24 mouse cellular contexts compared by ENCODE assay signal in genomic region chr7:57037861-57038421, GRCm38 (mm10).
A peak's percentile ranks its signal among the peaks of the same experiment; 100 is the strongest.
DNase-seq lines count a peak whose midpoint lies in the region; ATAC-seq and TF ChIP-seq lines count a peak whose summit lies in the region.
"Had no signal": no experiment of that assay in that cellular context is flagged by ENCODE, and none has a peak within 500 bp of the region (broad histone marks: within the 10 kb centered on the region; RNA-seq: fewer than 3 reads in every experiment).

No protein-coding gene starts in this region.

- ATAC-seq in embryonic facial prominence, embryonic 11.5 days (replicated peaks; ENCODE audit: insufficient number of reproducible peaks, low FRiP score, low TSS enrichment, low read depth): no peak
- no peak for ATAC-seq in hindbrain, postnatal 0 days
- ATAC-seq: CD4-positive, CD25-positive, alpha-beta regulatory T cell, adult 4 months; intestine, postnatal 0 days; Patski had no signal

- peak; percentile 6 for DNase-seq in embryonic facial prominence, embryonic 11.5 days (ENCODE audit: low spot score)
- DNase-seq in embryonic facial prominence, embryonic 10.5 days (ENCODE audit: low spot score): no peak
- peak; percentile 21 to 26 for DNase-seq in left cerebral cortex, postnatal 25 days (ENCODE audit: low spot score in 2 of 2)
- no peak for DNase-seq in left cerebral cortex, postnatal 4 days
- DNase-seq in brain, adult 2 months (ENCODE audit: low read depth, low spot score): peak; percentile 72
- DNase-seq in hindbrain, postnatal 0 days (ENCODE audit: low spot score): peak; percentile 58
- DNase-seq in adipocyte (ENCODE audit: low spot score): no peak
- no peak for DNase-seq in gastrocnemius, adult 2 months
- DNase-seq: adrenal gland, postnatal 25 days; cerebellum, adult 8-10 months; lung, postnatal 4 days; right cerebral cortex, adult 18-20 months; thymus, adult 18-20 months; thymus, postnatal 4 days had no signal

- no peak for TF ChIP-seq CTCF in hindbrain, postnatal 0 days (IDR thresholded peaks at IDR 0.05; ENCODE audit: low read depth)
- no peak for TF ChIP-seq CTCF in gastrocnemius, adult 2 months (IDR thresholded peaks at IDR 0.05)

- 21% methylated on average over 2 of the region's 2 CpGs for WGBS in embryonic facial prominence, embryonic 11.5 days
- WGBS in embryonic facial prominence, embryonic 10.5 days: 24% methylated on average over 2 of the region's 2 CpGs
- WGBS in hindbrain, postnatal 0 days: 19% methylated on average over 2 of the region's 2 CpGs

- H3K9me3 ChIP-seq in embryonic facial prominence, embryonic 11.5 days (replicated peaks; ENCODE audit: control insufficient read depth, low read length): no peaks in the 10 kb centered on the region
- no peaks in the 10 kb centered on the region for H3K9me3 ChIP-seq in embryonic facial prominence, embryonic 10.5 days
- H3K9me3 ChIP-seq in hindbrain, postnatal 0 days (ENCODE audit: low read length): no peaks in the 10 kb centered on the region
- H3K9me3 ChIP-seq: embryonic facial prominence, embryonic 13.5 days; heart, embryonic 10.5 days; hindbrain, embryonic 15.5 days; kidney, embryonic 15.5 days; lung, embryonic 15.5 days; midbrain, embryonic 12.5 days had no signal

- no peak overlapping the region for H3K9ac ChIP-seq in embryonic facial prominence, embryonic 11.5 days (replicated peaks; ENCODE audit: low read length)
- H3K9ac ChIP-seq in hindbrain, postnatal 0 days (replicated peaks; ENCODE audit: low read length): no peak overlapping the region
- H3K9ac ChIP-seq: embryonic facial prominence, embryonic 13.5 days; hindbrain, embryonic 15.5 days; kidney, embryonic 15.5 days; liver, embryonic 14.5 days; lung, embryonic 15.5 days; midbrain, embryonic 12.5 days had no signal

- H3K27me3 ChIP-seq in embryonic facial prominence, embryonic 11.5 days (ENCODE audit: control insufficient read depth, insufficient read depth, low read length): no peaks in the 10 kb centered on the region
- H3K27me3 ChIP-seq in embryonic facial prominence, embryonic 10.5 days (replicated peaks; ENCODE audit: low read depth, poor library complexity, severe bottlenecking): no peaks in the 10 kb centered on the region
- no peaks in the 10 kb centered on the region for H3K27me3 ChIP-seq in hindbrain, postnatal 0 days (ENCODE audit: insufficient read depth, low read length)
- H3K27me3 ChIP-seq: embryonic facial prominence, embryonic 13.5 days; hindbrain, embryonic 15.5 days; kidney, embryonic 15.5 days; lung, embryonic 15.5 days; midbrain, embryonic 12.5 days; Patski had no signal

- H3K4me1 ChIP-seq in embryonic facial prominence, embryonic 11.5 days (ENCODE audit: control insufficient read depth, insufficient read depth, low read length): no peaks in the 10 kb centered on the region
- H3K4me1 ChIP-seq in embryonic facial prominence, embryonic 10.5 days: peaks cover 5% of the 10 kb centered on the region; the same call in 1 of the 2 replicates
- no peaks in the 10 kb centered on the region for H3K4me1 ChIP-seq in hindbrain, postnatal 0 days (ENCODE audit: insufficient read depth, low read length)
- H3K4me1 ChIP-seq: embryonic facial prominence, embryonic 13.5 days; heart, embryonic 10.5 days; hindbrain, embryonic 15.5 days; kidney, embryonic 15.5 days; lung, embryonic 15.5 days; midbrain, embryonic 12.5 days had no signal

- no peak overlapping the region for H3K4me2 ChIP-seq in embryonic facial prominence, embryonic 11.5 days (ENCODE audit: low read depth, low read length)
- H3K4me2 ChIP-seq in hindbrain, postnatal 0 days (ENCODE audit: low read depth, low read length): no peak overlapping the region
- H3K4me2 ChIP-seq: embryonic facial prominence, embryonic 13.5 days; hindbrain, embryonic 15.5 days; kidney, embryonic 15.5 days; lung, embryonic 15.5 days; midbrain, embryonic 12.5 days had no signal

- no peak overlapping the region for H3K27ac ChIP-seq in embryonic facial prominence, embryonic 11.5 days (replicated peaks; ENCODE audit: low read depth, low read length)
- no peak overlapping the region for H3K27ac ChIP-seq in embryonic facial prominence, embryonic 10.5 days (replicated peaks)
- H3K27ac ChIP-seq in hindbrain, postnatal 0 days: no peak overlapping the region
- H3K27ac ChIP-seq in gastrocnemius, adult 2 months: no peak overlapping the region
- H3K27ac ChIP-seq: embryonic facial prominence, embryonic 13.5 days; heart, embryonic 10.5 days; hindbrain, embryonic 15.5 days; kidney, embryonic 15.5 days; liver, embryonic 14.5 days; lung, embryonic 15.5 days; midbrain, embryonic 12.5 days had no signal

- no peaks in the 10 kb centered on the region for H3K36me3 ChIP-seq in embryonic facial prominence, embryonic 11.5 days (replicated peaks; ENCODE audit: control insufficient read depth, insufficient read depth, low read depth, low read length)
- H3K36me3 ChIP-seq in embryonic facial prominence, embryonic 10.5 days (replicated peaks): no peaks in the 10 kb centered on the region
- H3K36me3 ChIP-seq in hindbrain, postnatal 0 days (ENCODE audit: insufficient read depth, low read length): no peaks in the 10 kb centered on the region
- H3K36me3 ChIP-seq: embryonic facial prominence, embryonic 13.5 days; heart, embryonic 10.5 days; hindbrain, embryonic 15.5 days; kidney, embryonic 15.5 days; lung, embryonic 15.5 days; midbrain, embryonic 12.5 days had no signal

- intact Hi-C loops in left cerebral cortex, postnatal 25 days (cut with DNase I): no loop called here
- intact Hi-C loops in left cerebral cortex, postnatal 4 days (cut with DNase I): no loop called here
- intact Hi-C loops in gastrocnemius, adult 2 months (cut with DNase I): no loop called here

- no peak overlapping the region for H3K4me3 ChIP-seq in embryonic facial prominence, embryonic 11.5 days (ENCODE audit: low read depth, low read length)
- H3K4me3 ChIP-seq in embryonic facial prominence, embryonic 10.5 days: no peak overlapping the region
- no peak overlapping the region for H3K4me3 ChIP-seq in hindbrain, postnatal 0 days (ENCODE audit: low read length)
- H3K4me3 ChIP-seq in gastrocnemius, adult 2 months: no peak overlapping the region
- H3K4me3 ChIP-seq: embryonic facial prominence, embryonic 13.5 days; heart, embryonic 10.5 days; hindbrain, embryonic 15.5 days; kidney, embryonic 15.5 days; lung, embryonic 15.5 days; midbrain, embryonic 12.5 days had no signal

Comparison
In these comparisons a context has a peak if more than half of its experiments do, and no peak if none do; other contexts are left out.
1. DNase-seq: peak in embryonic facial prominence, embryonic 11.5 days (single experiment), left cerebral cortex, postnatal 25 days (2 of 2), brain, adult 2 months (single experiment) and hindbrain, postnatal 0 days (single experiment); none in embryonic facial prominence, embryonic 10.5 days (single experiment), left cerebral cortex, postnatal 4 days (single experiment), adipocyte (single experiment) and gastrocnemius, adult 2 months (single experiment).